In the genomic region with DNA sequence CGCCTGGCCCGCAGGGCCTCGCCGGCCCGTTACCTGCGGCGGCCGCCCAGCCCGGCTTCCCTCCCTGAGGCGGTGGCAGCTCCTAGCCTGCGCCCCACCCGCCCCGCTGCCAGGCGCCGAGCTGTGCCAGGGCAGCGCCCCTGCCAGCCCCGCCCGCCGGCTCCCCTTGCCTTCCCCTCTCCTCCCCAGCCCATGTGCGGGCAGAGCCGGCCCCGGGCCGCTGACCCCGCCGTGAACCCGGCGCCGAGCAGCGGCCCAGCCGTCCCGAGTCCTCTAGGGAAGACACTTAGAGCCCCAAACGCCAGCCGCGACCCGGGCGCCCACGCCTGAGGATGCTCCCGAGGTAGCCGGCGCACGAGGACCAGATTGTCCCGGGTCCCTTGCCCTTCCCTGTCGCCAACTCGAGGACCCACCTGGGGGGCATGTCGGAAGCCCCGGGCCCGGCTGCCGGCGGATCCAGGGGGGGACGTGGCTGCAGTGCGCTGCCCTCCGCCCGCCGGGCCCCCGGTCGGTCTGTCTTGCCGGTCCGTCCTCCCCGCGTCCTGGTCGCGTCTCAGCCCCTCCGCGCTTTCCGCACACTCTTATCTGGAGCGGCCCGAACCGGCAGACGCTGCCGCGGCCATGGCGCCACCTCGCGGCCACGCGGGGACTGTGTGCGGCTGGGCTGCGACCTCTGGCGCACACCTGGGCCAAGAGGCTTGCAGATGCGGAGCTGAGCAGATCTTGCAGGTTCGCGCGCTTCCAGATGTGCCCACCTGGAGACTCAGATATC, we compare ENCODE assay signal across 8 mouse cellular contexts. TPM values are rescaled to one million over a fixed set of nuclear protein-coding genes. Genes with fewer than 3 reads are reported as not detected.
DNase-seq lines count a peak whose midpoint lies in the region; ATAC-seq and TF ChIP-seq lines count a peak whose summit lies in the region.

No protein-coding gene starts in this region.

- in situ Hi-C loops in ES-E14 (cut with MboI; ENCODE audit: low sequenced_read_pairs in 2 of 2, unreplicated experiment in 2 of 2) = no loop called here

- H3K36me3 ChIP-seq in ES-E14 (ENCODE audit: control insufficient read depth, insufficient read depth, low read length, poor library complexity, severe bottlenecking) = no peaks in the 10 kb centered on the region
- 0 out of 2 replicates have a peak, but pooled peaks cover 2% of the 10 kb centered on the region for H3K36me3 ChIP-seq in forebrain, embryonic 14.5 days (ENCODE audit: control insufficient read depth, insufficient read depth, low read length)

- H3K9ac ChIP-seq in ES-E14 (ENCODE audit: insufficient read depth, low read depth, low read length, poor library complexity, severe bottlenecking) = peak overlapping the region; percentile 46
- peak overlapping the region; percentile 48; the same call in 1 of the 2 replicates for H3K9ac ChIP-seq in forebrain, embryonic 14.5 days (ENCODE audit: low read length)

- 0 out of 2 replicates have a peak, but pooled peaks have one; percentile 6 for ATAC-seq in forebrain, embryonic 14.5 days

- peaks cover 0 to 20% of the 10 kb centered on the region in 2 experiments; a peak in 1 of 4 replicates for H3K4me1 ChIP-seq in ES-E14 (ENCODE audit: control insufficient read depth in 2 of 2, insufficient read depth in 2 of 2, low read length in 2 of 2, poor library complexity in 1 of 2)
- H3K4me1 ChIP-seq in brown adipose tissue, adult 24 weeks (ENCODE audit: control insufficient read depth, insufficient read depth, insufficient read length, low read length) = peaks cover 5% of the 10 kb centered on the region; the same call in 1 of the 2 replicates
- peaks cover 25% of the 10 kb centered on the region for H3K4me1 ChIP-seq in forebrain, embryonic 14.5 days (ENCODE audit: control insufficient read depth, insufficient read depth, low read length)

- peak overlapping the region; percentile 77 for H3K4me2 ChIP-seq in forebrain, embryonic 14.5 days (ENCODE audit: low read length)

- DNase-seq in ES-E14 (ENCODE audit: low read depth, low spot score) = no peak
- peak; percentile 74 for DNase-seq in forebrain, embryonic 14.5 days (ENCODE audit: low spot score)
- DNase-seq in heart, postnatal 4 days = peak; percentile 94
- DNase-seq in layer of hippocampus, postnatal 10 days (ENCODE audit: low spot score in 2 of 2) = peak; percentile 81 to 87
- DNase-seq in lung, postnatal 14 days = peak; percentile 91
- DNase-seq in retina, postnatal 1 day = peak; percentile 79
- DNase-seq in urinary bladder, adult 2 months (ENCODE audit: low spot score) = peak; percentile 82

- H3K9me3 ChIP-seq in ES-E14 (ENCODE audit: control insufficient read depth, insufficient read depth, low read depth, low read length) = no peaks in the 10 kb centered on the region
- no peaks in the 10 kb centered on the region for H3K9me3 ChIP-seq in forebrain, embryonic 14.5 days (replicated peaks; ENCODE audit: control insufficient read depth, low read length)

- under 1% methylated on average over 79 of the region's 83 CpGs for WGBS in forebrain, embryonic 14.5 days

- H3K27ac ChIP-seq in ES-E14 (ENCODE audit: insufficient read depth, low read depth, low read length, poor library complexity, severe bottlenecking) = no peak overlapping the region
- H3K27ac ChIP-seq in brown adipose tissue, adult 24 weeks (replicated peaks; ENCODE audit: low read depth, low read length) = peak overlapping the region; percentile 79
- peak overlapping the region; percentile 48; the same call in 1 of the 2 replicates for H3K27ac ChIP-seq in forebrain, embryonic 14.5 days (ENCODE audit: low read depth, low read length)

- H3K4me3 ChIP-seq in ES-E14 (ENCODE audit: insufficient read depth in 1 of 2, low read depth in 1 of 2, low read length in 2 of 2, poor library complexity in 1 of 2, severe bottlenecking in 1 of 2) = peak overlapping the region; percentile 62 to 74
- H3K4me3 ChIP-seq in brown adipose tissue, adult 24 weeks (ENCODE audit: insufficient read depth, low read depth, low read length) = peak overlapping the region; percentile 84
- H3K4me3 ChIP-seq in forebrain, embryonic 14.5 days (ENCODE audit: low read depth, low read length) = peak overlapping the region; percentile 40

- H3K27me3 ChIP-seq in forebrain, embryonic 14.5 days (replicated peaks; ENCODE audit: control insufficient read depth, insufficient read depth, low read length) = peaks cover 93% of the 10 kb centered on the region

TF ChIP-seq in ES-E14, 5 proteins besides CTCF, POLR2A, EP300 and RAD21:
- TF ChIP-seq ZC3H11A (IDR thresholded peaks at IDR 0.05; ENCODE audit: borderline replicate concordance, low read depth, low read length) (0 out of 2 replicates have a peak, but pooled peaks have one; percentile 15), MAFK (IDR thresholded peaks at IDR 0.05; ENCODE audit: insufficient read depth, low read depth, low read length) (no peak)
TF ChIP-seq in ES-E14: peak in this region for 1.

RNA-seq across cellular contexts. Expression of gene Hic1, which starts 0.5 kb away (rescaled TPM):
- 1.4 and 2.1 TPM in 2 replicates for total RNA-seq in ES-E14 (2012; rRNA removed)
- 4.9 and 5.3 TPM in 2 replicates for polyA plus RNA-seq in brown adipose tissue, adult 24 weeks (2012; ENCODE audit: insufficient read depth, insufficient read length, missing spikeins)
- polyA plus RNA-seq in forebrain, embryonic 14.5 days (2014; fragmentation: Nextera tagmentation; extraction: Ambion mirVana) = 1.3 and 2.0 TPM in 2 replicates
- 10 to 100 TPM; 42.6 to 49.5 TPM for total RNA-seq in heart, postnatal 4 days (2021)
- 1 to 10 TPM; 3.3 to 6.1 TPM for total RNA-seq in layer of hippocampus, postnatal 10 days (2021)
- 16.9 and 20.7 TPM in 2 replicates for polyA plus RNA-seq in urinary bladder, adult 2 months (2012; rRNA removed)

RNA-seq across cellular contexts. Expression of gene Ovca2, which starts 9.9 kb away (rescaled TPM):
- total RNA-seq in ES-E14 (2012; rRNA removed) = 11.7 and 14.8 TPM in 2 replicates
- 10.4 and 13.2 TPM in 2 replicates for polyA plus RNA-seq in brown adipose tissue, adult 24 weeks (2012; ENCODE audit: insufficient read depth, insufficient read length, missing spikeins)
- polyA plus RNA-seq in forebrain, embryonic 14.5 days (2014; fragmentation: Nextera tagmentation; extraction: Ambion mirVana) = 24.3 and 24.6 TPM in 2 replicates
- 1 to 10 TPM; 8.1 to 8.7 TPM for total RNA-seq in heart, postnatal 4 days (2021)
- total RNA-seq in layer of hippocampus, postnatal 10 days (2021) = 10 to 100 TPM; 10.1 to 11.1 TPM
- polyA plus RNA-seq in urinary bladder, adult 2 months (2012; rRNA removed) = 16.0 and 19.9 TPM in 2 replicates

RNA-seq across cellular contexts. Expression of gene Dph1, which starts 22.3 kb away (rescaled TPM):
- total RNA-seq in ES-E14 (2012; rRNA removed) = 32.8 and 43.6 TPM in 2 replicates
- polyA plus RNA-seq in brown adipose tissue, adult 24 weeks (2012; ENCODE audit: insufficient read depth, insufficient read length, missing spikeins) = 8.8 and 9.4 TPM in 2 replicates
- polyA plus RNA-seq in forebrain, embryonic 14.5 days (2014; fragmentation: Nextera tagmentation; extraction: Ambion mirVana) = 15.9 and 17.6 TPM in 2 replicates
- 10 to 100 TPM; 15.0 to 17.4 TPM for total RNA-seq in heart, postnatal 4 days (2021)
- 10 to 100 TPM; 20.8 to 21.1 TPM for total RNA-seq in layer of hippocampus, postnatal 10 days (2021)
- 20.1 and 26.6 TPM in 2 replicates for polyA plus RNA-seq in urinary bladder, adult 2 months (2012; rRNA removed)

RNA-seq across cellular contexts. Expression of gene Rtn4rl1, which starts 24.8 kb away (rescaled TPM):
- 1.0 and 1.1 TPM in 2 replicates for total RNA-seq in ES-E14 (2012; rRNA removed)
- polyA plus RNA-seq in brown adipose tissue, adult 24 weeks (2012; ENCODE audit: insufficient read depth, insufficient read length, missing spikeins) = 5.3 and 6.1 TPM in 2 replicates
- polyA plus RNA-seq in forebrain, embryonic 14.5 days (2014; fragmentation: Nextera tagmentation; extraction: Ambion mirVana) = 5.0 and 7.4 TPM in 2 replicates
- total RNA-seq in heart, postnatal 4 days (2021) = 10 to 100 TPM; 20.3 to 23.2 TPM
- 10 to 100 TPM; 54.5 to 58.5 TPM for total RNA-seq in layer of hippocampus, postnatal 10 days (2021)
- 23.3 and 34.8 TPM in 2 replicates for polyA plus RNA-seq in urinary bladder, adult 2 months (2012; rRNA removed)

Comparison
In these comparisons a context has a peak if more than half of its experiments do, and no peak if none do; other contexts are left out.
1. RNA of gene Hic1, which starts 0.5 kb away (total RNA-seq): 42.6 to 49.5 TPM in heart, postnatal 4 days; 3.3 to 6.1 TPM in layer of hippocampus, postnatal 10 days and 1.4 to 2.1 TPM in ES-E14; every median in the first group is over 4 times any median in the second.
2. Peak in every context shown above with its lines, with median percentiles within 50 percentile points of each other: H3K4me3 ChIP-seq.